Mouse (Mus musculus): ENCODE measurements around the gene Ccdc63. TPM values are rescaled to one million over a fixed set of nuclear protein-coding genes. Genes with fewer than 3 reads are reported as not detected.

The Ccdc63 gene
- polyA plus RNA-seq, 1 experiment: not detected

DNA sequence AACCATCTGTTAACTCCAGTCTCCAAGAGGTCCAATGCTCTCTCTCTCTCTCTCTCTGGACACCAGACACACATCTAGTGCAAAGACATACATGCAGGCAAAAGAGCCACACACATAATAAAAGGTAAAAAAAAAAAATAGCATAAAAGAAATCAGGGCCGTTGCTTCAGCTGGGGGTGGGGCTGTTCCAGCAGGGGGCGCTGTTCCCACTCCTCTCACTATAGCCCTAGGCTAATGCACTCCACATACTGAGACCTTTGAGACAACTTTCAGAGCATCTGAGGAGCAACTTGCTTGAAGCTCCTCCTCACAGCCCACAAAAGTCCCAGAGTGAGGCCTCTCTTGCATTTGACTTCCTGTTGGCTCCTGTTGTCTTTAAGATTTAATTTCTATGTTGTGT, 36.4 kb downstream of the Ccdc63 start:
- Histone ChIP-seq H3K4me3 (replicated peaks) (no peak overlapping the region), H3K4me1 (ENCODE audit: control insufficient read depth) (no peaks in the 10 kb centered on the region), H3K27me3 (ENCODE audit: control insufficient read depth) (peaks cover 37% of the 10 kb centered on the region), H3K36me3 (ENCODE audit: control insufficient read depth) (no peaks in the 10 kb centered on the region), H3K9me3 (ENCODE audit: control insufficient read depth, low read length) (no peaks in the 10 kb centered on the region)
- no peak for TF ChIP-seq TAL1 (IDR thresholded peaks at IDR 0.05; ENCODE audit: low read length)
- TF ChIP-seq GATA1 (IDR thresholded peaks at IDR 0.05; ENCODE audit: low read length): no peak

DNA sequence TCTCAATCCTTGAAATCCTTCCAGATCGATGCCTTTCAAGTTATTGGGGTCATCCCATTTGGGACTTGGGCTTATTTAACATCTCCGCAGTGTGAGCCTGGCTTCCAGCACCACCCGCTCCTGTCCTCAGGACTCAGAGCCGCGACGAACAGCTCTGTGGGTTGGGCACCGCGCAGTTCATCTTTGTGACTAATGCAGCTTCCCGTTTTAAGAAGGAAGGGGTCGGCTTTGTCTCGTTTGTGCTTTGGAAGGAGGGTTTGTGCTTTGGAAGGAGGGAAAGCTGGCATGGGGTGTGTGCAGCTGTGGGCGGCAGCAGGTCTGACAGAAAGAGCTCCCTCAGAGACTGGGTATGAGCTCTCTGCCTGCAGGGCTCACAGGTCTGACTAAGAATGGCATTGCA, 37.5 kb downstream of the Ccdc63 start:
- H3K36me3 ChIP-seq (ENCODE audit: control insufficient read depth): no peaks in the 10 kb centered on the region
- no peak overlapping the region for H3K4me3 ChIP-seq (replicated peaks)
- H3K9me3 ChIP-seq (ENCODE audit: control insufficient read depth, low read length): no peaks in the 10 kb centered on the region
- H3K27me3 ChIP-seq (ENCODE audit: control insufficient read depth): peaks cover 37% of the 10 kb centered on the region
- H3K4me1 ChIP-seq (ENCODE audit: control insufficient read depth): no peaks in the 10 kb centered on the region
- no peak for TF ChIP-seq GATA1 (IDR thresholded peaks at IDR 0.05; ENCODE audit: low read length)
- TF ChIP-seq TAL1 (IDR thresholded peaks at IDR 0.05; ENCODE audit: low read length): no peak

DNA sequence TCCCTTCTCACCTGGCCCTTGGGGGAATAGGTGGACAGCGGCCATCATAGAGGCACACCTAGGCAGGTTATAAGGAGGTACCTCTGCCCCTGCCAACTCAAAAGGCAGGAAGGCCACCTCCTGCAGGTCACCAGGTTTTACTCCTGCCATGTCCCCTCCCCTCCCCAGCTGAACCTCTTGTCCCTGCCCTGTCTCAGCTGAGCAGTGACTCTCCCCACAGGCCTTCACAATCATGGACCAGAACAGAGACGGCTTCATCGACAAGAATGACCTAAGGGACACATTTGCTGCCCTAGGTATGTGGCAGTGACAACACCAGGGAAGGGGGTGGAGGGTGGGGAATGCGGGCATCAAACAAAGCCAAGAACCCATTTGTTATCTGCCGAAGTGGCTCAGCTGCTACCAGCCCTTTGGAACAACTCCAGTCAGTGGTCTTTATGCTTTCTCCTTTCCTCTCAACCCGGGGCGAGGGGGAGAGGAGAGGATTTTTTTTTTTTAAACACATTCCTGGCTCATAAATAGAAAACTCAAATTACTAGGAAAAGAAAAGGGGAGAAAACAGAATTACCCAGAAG, 38.1 kb downstream of the Ccdc63 start:
- Histone ChIP-seq H3K27me3 (ENCODE audit: control insufficient read depth) (peaks cover 37% of the 10 kb centered on the region), H3K9me3 (ENCODE audit: control insufficient read depth, low read length) (no peaks in the 10 kb centered on the region), H3K4me1 (ENCODE audit: control insufficient read depth) (no peaks in the 10 kb centered on the region), H3K36me3 (ENCODE audit: control insufficient read depth) (no peaks in the 10 kb centered on the region), H3K4me3 (replicated peaks) (no peak overlapping the region)
- no peak for TF ChIP-seq TAL1 (IDR thresholded peaks at IDR 0.05; ENCODE audit: low read length)
- no peak for TF ChIP-seq GATA1 (IDR thresholded peaks at IDR 0.05; ENCODE audit: low read length)

DNA sequence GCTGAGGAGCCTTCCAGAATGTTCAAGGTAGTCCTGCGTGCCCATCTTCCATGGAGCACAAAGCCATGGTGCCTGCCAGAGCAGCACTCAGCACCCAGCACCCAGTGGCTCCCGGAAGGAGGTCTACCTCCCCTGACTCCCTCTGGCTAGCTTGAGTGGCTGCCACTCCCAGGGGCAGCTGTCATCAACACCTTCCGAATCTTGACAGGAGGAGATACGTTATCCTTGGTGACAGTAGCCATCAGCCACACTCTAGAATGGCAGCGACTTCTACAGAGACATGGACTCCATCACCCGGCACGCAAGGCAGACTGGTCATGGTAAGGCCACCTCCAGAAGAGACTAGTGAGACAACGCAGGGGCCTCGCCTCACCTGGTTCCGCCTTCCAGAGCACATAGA, 46.2 kb downstream of the Ccdc63 start:
- Histone ChIP-seq H3K4me3 (replicated peaks) (no peak overlapping the region), H3K4me1 (ENCODE audit: control insufficient read depth) (no peaks in the 10 kb centered on the region), H3K9me3 (ENCODE audit: control insufficient read depth, low read length) (no peaks in the 10 kb centered on the region), H3K36me3 (ENCODE audit: control insufficient read depth) (no peaks in the 10 kb centered on the region), H3K27me3 (ENCODE audit: control insufficient read depth) (no peaks in the 10 kb centered on the region; the same call in 1 of the 2 replicates)
- no peak for TF ChIP-seq GATA1 (IDR thresholded peaks at IDR 0.05; ENCODE audit: low read length)
- TF ChIP-seq TAL1 (IDR thresholded peaks at IDR 0.05; ENCODE audit: low read length): no peak

DNA sequence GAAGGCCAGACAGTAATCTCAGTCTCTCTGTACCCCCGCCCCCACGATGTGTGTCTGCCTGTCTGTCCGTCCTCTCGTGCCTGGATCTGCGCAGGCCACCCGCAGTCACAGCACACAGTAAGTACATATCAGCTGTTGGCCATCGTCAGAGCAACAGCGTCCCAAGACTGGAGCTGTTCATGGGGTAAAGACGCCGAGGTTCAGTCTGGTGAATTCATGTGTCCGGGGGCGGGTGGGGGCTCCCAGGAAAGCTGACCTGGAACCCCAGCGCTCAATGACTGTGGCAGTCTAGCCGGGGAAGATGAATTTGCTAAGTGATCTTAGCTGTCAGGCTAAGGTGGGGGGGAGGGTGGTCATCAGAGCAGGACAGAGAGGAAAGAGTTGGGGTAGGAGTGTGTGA, 46.9 kb downstream of the Ccdc63 start:
- Histone ChIP-seq H3K4me3 (replicated peaks) (no peak overlapping the region), H3K4me1 (ENCODE audit: control insufficient read depth) (no peaks in the 10 kb centered on the region), H3K36me3 (ENCODE audit: control insufficient read depth) (no peaks in the 10 kb centered on the region), H3K27me3 (ENCODE audit: control insufficient read depth) (no peaks in the 10 kb centered on the region; the same call in 1 of the 2 replicates), H3K9me3 (ENCODE audit: control insufficient read depth, low read length) (no peaks in the 10 kb centered on the region)
- TF ChIP-seq TAL1 (IDR thresholded peaks at IDR 0.05; ENCODE audit: low read length) (no peak), GATA1 (IDR thresholded peaks at IDR 0.05; ENCODE audit: low read length) (no peak)

DNA sequence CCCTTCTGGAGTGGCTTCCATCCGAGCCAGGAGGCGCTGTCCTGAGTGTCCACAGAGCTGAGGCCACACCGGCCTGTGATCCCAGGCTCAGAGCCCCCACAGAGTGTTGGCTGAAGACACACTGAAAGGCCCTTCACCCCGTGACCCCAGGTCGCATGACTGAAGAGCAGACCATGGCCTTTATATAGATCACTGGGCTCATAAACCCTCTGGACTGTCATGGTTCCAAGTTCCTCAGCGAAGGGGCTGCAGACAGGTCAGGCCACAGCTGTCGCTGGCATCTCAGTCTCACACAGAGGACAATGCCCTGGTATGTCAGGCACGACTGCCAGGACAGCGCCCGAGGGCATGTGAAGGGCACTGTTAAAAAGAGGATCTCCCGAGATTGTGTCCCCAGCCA, 47.8 kb downstream of the Ccdc63 start:
- no peak for TF ChIP-seq TAL1 (IDR thresholded peaks at IDR 0.05; ENCODE audit: low read length)
- no peak for TF ChIP-seq GATA1 (IDR thresholded peaks at IDR 0.05; ENCODE audit: low read length)
- no peaks in the 10 kb centered on the region for H3K4me1 ChIP-seq (ENCODE audit: control insufficient read depth)
- H3K36me3 ChIP-seq (ENCODE audit: control insufficient read depth): no peaks in the 10 kb centered on the region
- H3K27me3 ChIP-seq (ENCODE audit: control insufficient read depth): no peaks in the 10 kb centered on the region
- H3K9me3 ChIP-seq (ENCODE audit: control insufficient read depth, low read length): no peaks in the 10 kb centered on the region
- H3K4me3 ChIP-seq (replicated peaks): no peak overlapping the region

DNA sequence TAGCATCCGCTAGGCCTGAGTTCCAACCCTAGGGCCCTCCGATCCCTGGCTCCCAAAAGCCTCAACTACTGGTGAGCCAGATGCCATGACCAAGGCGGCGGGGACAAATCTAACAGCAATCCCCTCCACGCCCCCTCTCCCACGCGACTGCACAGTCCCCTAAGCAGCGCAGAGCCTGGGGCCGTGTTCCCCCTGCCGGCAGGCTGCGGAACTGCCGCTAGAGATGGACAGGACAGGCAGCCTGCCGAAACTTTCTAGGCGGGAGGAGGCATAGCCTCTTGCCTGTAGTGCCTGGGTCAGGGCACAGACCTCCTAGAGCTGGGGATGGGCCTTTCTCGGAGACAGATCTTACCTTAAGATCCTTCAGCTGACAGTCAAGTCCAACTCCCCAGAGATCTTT, 49.6 kb downstream of the Ccdc63 start:
- Histone ChIP-seq H3K4me3 (replicated peaks) (no peak overlapping the region), H3K4me1 (ENCODE audit: control insufficient read depth) (no peaks in the 10 kb centered on the region), H3K27me3 (ENCODE audit: control insufficient read depth) (peaks cover 2% of the 10 kb centered on the region; the same call in 1 of the 2 replicates), H3K36me3 (ENCODE audit: control insufficient read depth) (no peaks in the 10 kb centered on the region), H3K9me3 (ENCODE audit: control insufficient read depth, low read length) (no peaks in the 10 kb centered on the region)
- TF ChIP-seq GATA1 (IDR thresholded peaks at IDR 0.05; ENCODE audit: low read length): no peak
- TF ChIP-seq TAL1 (IDR thresholded peaks at IDR 0.05; ENCODE audit: low read length): no peak

DNA sequence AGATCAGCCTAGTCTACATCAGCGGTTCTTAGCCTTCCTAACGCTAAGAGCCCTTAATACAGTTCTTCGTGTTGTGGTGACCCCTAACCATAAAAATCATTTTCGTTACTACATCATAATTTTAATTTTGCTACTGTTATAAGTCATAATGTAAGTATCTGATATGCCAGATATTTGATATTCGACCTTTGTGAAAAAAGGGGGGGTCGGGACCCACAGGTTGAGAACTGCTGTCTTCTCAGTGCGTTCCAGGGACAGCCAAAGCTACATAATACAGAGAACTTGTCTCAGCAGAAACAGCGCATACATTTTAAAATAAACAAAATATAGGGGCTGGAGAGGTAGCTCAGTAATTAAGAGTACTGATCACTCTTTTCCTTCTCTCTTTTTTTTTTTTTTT, 51.0 kb downstream of the Ccdc63 start:
- Histone ChIP-seq H3K27me3 (ENCODE audit: control insufficient read depth) (peaks cover 2% of the 10 kb centered on the region; the same call in 1 of the 2 replicates), H3K4me1 (ENCODE audit: control insufficient read depth) (peaks cover 10% of the 10 kb centered on the region), H3K36me3 (ENCODE audit: control insufficient read depth) (no peaks in the 10 kb centered on the region), H3K9me3 (ENCODE audit: control insufficient read depth, low read length) (peaks cover 1% of the 10 kb centered on the region; the same call in 1 of the 2 replicates), H3K4me3 (replicated peaks) (no peak overlapping the region)
- TF ChIP-seq GATA1 (IDR thresholded peaks at IDR 0.05; ENCODE audit: low read length) (no peak), TAL1 (IDR thresholded peaks at IDR 0.05; ENCODE audit: low read length) (no peak)

DNA sequence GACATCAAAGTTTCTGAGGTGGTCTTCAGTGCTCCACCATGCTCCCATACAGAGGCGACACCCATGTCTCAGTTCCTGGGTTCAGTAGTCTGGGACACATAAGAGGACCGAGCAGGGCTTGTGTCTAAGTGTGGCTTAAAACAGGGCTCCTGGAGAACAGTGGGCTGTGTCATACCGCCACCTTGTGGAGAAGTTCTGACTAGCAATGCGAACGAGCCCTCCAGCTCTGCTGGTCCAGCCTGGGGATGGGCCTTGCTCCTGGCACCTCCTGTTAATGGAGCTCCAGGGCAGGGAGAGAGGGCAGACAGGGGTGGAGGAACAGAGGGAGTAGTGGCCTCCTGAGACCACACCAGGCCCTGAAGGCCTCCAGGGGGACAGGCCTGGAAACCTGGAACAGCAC, 51.7 kb downstream of the Ccdc63 start:
- H3K27me3 ChIP-seq (ENCODE audit: control insufficient read depth): peaks cover 2% of the 10 kb centered on the region; the same call in 1 of the 2 replicates
- peaks cover 4% of the 10 kb centered on the region; the same call in 1 of the 2 replicates for H3K9me3 ChIP-seq (ENCODE audit: control insufficient read depth, low read length)
- no peak for TF ChIP-seq TAL1 (IDR thresholded peaks at IDR 0.05; ENCODE audit: low read length)
- TF ChIP-seq GATA1 (IDR thresholded peaks at IDR 0.05; ENCODE audit: low read length): no peak
- no peak overlapping the region for H3K4me3 ChIP-seq (replicated peaks)
- no peaks in the 10 kb centered on the region for H3K36me3 ChIP-seq (ENCODE audit: control insufficient read depth)
- peaks cover 17% of the 10 kb centered on the region for H3K4me1 ChIP-seq (ENCODE audit: control insufficient read depth)

DNA sequence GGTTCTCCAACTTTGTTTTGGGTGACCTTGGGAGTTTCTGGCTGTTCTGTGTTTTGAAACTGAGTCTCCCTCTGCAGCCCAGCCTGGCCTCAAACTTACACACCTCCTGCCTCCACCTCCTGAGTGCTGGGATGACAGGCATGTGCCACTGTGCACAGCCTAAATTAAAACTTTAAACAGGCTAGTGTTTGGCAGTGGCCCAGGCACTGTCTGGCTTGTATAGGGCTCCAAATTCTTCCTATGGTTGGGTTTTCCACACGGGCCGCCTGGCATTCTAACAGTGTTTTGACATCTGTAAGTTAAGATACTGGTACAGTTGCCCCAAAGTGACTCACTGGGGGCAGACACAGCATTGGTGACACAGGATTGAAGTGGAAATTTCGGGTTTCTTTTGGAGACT, 54.5 kb downstream of the Ccdc63 start:
- no peak overlapping the region for H3K4me3 ChIP-seq (replicated peaks)
- TF ChIP-seq TAL1 (IDR thresholded peaks at IDR 0.05; ENCODE audit: low read length) (no peak), GATA1 (IDR thresholded peaks at IDR 0.05; ENCODE audit: low read length) (no peak)
- peaks cover 17% of the 10 kb centered on the region for H3K4me1 ChIP-seq (ENCODE audit: control insufficient read depth)
- no peaks in the 10 kb centered on the region for H3K36me3 ChIP-seq (ENCODE audit: control insufficient read depth)
- H3K27me3 ChIP-seq (ENCODE audit: control insufficient read depth): peaks cover 2% of the 10 kb centered on the region; the same call in 1 of the 2 replicates
- H3K9me3 ChIP-seq (ENCODE audit: control insufficient read depth, low read length): peaks cover 4% of the 10 kb centered on the region; the same call in 1 of the 2 replicates
